ENCODE assay signal across 27 mouse cellular contexts in genomic region chr12:54956974-54957373, GRCm38 (mm10). TPM values are rescaled to one million over a fixed set of nuclear protein-coding genes. Genes with fewer than 3 reads are reported as not detected.
"Had no signal": no experiment of that assay in that cellular context is flagged by ENCODE, and none has a peak within 500 bp of the region (broad histone marks: within the 10 kb centered on the region; RNA-seq: fewer than 3 reads in every experiment).

No protein-coding gene starts in this region.

- H3K27ac ChIP-seq: lung, embryonic 15.5 days; macrophage; midbrain, embryonic 13.5 days; midbrain, embryonic 15.5 days; neural tube, embryonic 13.5 days; neural tube, embryonic 15.5 days had no signal

- DNase-seq: liver, postnatal 0 days; lung, adult 2 months; lung, postnatal 14 days; lung, postnatal 36 days; retina, postnatal 1 day; right cerebral cortex, adult 18-20 months; right cerebral cortex, postnatal 25 days; right cerebral cortex, postnatal 4 days; spleen, adult 18-20 months; thymus, adult 18-20 months; thymus, postnatal 14 days; thymus, postnatal 36 days had no signal

- H3K9ac ChIP-seq: liver, postnatal 0 days; lung, embryonic 15.5 days; midbrain, embryonic 13.5 days; midbrain, embryonic 15.5 days; neural tube, embryonic 13.5 days; neural tube, embryonic 15.5 days had no signal

- H3K4me1 ChIP-seq: lung, embryonic 15.5 days; midbrain, embryonic 13.5 days; midbrain, embryonic 15.5 days; neural tube, embryonic 13.5 days; neural tube, embryonic 15.5 days had no signal

- H3K4me3 ChIP-seq: lung, embryonic 15.5 days; megakaryocyte, embryonic 14.5 days; midbrain, embryonic 13.5 days; midbrain, embryonic 15.5 days; myocyte; neural tube, embryonic 13.5 days; neural tube, embryonic 15.5 days had no signal

- ATAC-seq: liver, postnatal 0 days; lung, postnatal 0 days; midbrain, embryonic 13.5 days; midbrain, embryonic 15.5 days had no signal

- H3K36me3 ChIP-seq: lung, embryonic 15.5 days; midbrain, embryonic 15.5 days; neural tube, embryonic 15.5 days had no signal

- H3K9me3 ChIP-seq: lung, embryonic 15.5 days; megakaryocyte, embryonic 14.5 days; midbrain, embryonic 13.5 days; midbrain, embryonic 15.5 days; neural tube, embryonic 13.5 days; neural tube, embryonic 15.5 days had no signal

- H3K4me2 ChIP-seq: lung, embryonic 15.5 days; midbrain, embryonic 11.5 days; midbrain, embryonic 13.5 days; midbrain, embryonic 15.5 days; neural tube, embryonic 13.5 days; neural tube, embryonic 15.5 days had no signal

- H3K27me3 ChIP-seq: lung, embryonic 15.5 days; megakaryocyte, embryonic 14.5 days; midbrain, embryonic 13.5 days; midbrain, embryonic 15.5 days; neural tube, embryonic 13.5 days; neural tube, embryonic 15.5 days had no signal

RNA-seq across cellular contexts. Expression of gene Gm20403, which starts 29.4 kb away (rescaled TPM):
- polyA plus RNA-seq: lung, adult 2 months; lung, embryonic 15.5 days; lung, postnatal 0 days; macrophage; midbrain, embryonic 11.5 days; midbrain, embryonic 13.5 days; midbrain, embryonic 15.5 days; neural tube, embryonic 11.5 days; neural tube, embryonic 13.5 days; neural tube, embryonic 15.5 days; small intestine, adult 2 months; stomach, embryonic 14.5 days; stomach, embryonic 16.5 days; thymus, postnatal 0 days had no signal
